Mouse (Mus musculus) testis, adult 2 months (tissue): Measurements from ENCODE around the gene Otoa.

Experiments used
- CTCF ChIP-seq: fragments of 200-500 bp; IDR thresholded peaks from 2 replicates; pipeline ENCODE4 v1.5.1; 2012; ENCODE audit warnings: low read depth, mild to moderate bottlenecking, inconsistent platforms, low read length, moderate library complexity; ENCODE audit not compliant: control insufficient read depth, insufficient read depth, insufficient replicate concordance
- POLR2A ChIP-seq: fragments of 200-500 bp; IDR thresholded peaks from 2 replicates; pipeline ENCODE4 v1.6.1; 2012; ENCODE audit warnings: low read depth, mild to moderate bottlenecking, inconsistent platforms, low read length, moderate library complexity; ENCODE audit not compliant: control insufficient read depth

GRCm38 (mm10) chr7:121130837-121131236, 49.4 kb downstream of the Otoa start:
- TF ChIP-seq CTCF (no peak), POLR2A (no peak)
